Mouse (Mus musculus): ENCODE results near the gene Gabrr1. TPM values are rescaled to one million over a fixed set of nuclear protein-coding genes. Genes with fewer than 3 reads are reported as not detected.
"Not testable (repeated sequence)": the region's sequence is repeated elsewhere in the genome, so short reads cannot be mapped to it uniquely, and the experiment has no call there.

Gene Gabrr1
- 0.17 TPM in 1 of 2 replicates, not detected in the other for polyA plus RNA-seq (2014; fragmentation: Nextera tagmentation; extraction: Ambion mirVana)

DNA sequence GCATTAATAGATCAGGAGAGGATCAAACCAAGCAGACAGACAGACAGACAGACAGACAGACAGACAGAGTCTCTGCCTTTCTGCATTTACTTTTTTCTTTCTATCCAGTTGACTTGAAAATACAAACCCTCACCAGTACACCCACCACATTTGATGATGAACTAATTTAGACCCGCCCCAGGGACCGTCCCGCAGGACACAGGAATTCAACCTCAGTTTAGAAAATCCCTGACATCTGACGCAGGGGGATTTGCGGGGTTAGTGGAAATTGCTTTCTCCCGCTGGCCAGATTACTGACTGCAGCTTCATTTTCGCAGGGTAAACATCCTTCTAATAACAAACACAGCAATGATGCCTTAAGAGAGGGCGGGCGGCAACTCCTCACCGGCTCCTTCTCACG lies at the start of gene Gabrr1:
Gabrr1 (plus strand) TSS at position 301 of the 400 bp plus-strand sequence.
- Histone ChIP-seq H3K4me2 (ENCODE audit: low read depth, low read length) (no peak within 1 kb of the TSS), H3K9me3 (ENCODE audit: control insufficient read depth, low read length) (no peaks in the 10 kb centered on the region), H3K36me3 (ENCODE audit: control insufficient read depth, insufficient read depth, low read length) (no peaks in the 10 kb centered on the region), H3K27me3 (ENCODE audit: control insufficient read depth, insufficient read depth, low read length) (no peaks in the 10 kb centered on the region), H3K4me3 (ENCODE audit: low read depth, low read length) (no peak within 1 kb of the TSS), H3K9ac (replicated peaks; ENCODE audit: low read depth, low read length) (no peak within 1 kb of the TSS), H3K27ac (ENCODE audit: low read depth, low read length) (no peak within 1 kb of the TSS), H3K4me1 (ENCODE audit: control insufficient read depth, insufficient read depth, low read length) (no peaks in the 10 kb centered on the region)
- WGBS, result 87% methylated on average over 11 of the region's 11 CpGs
- ATAC-seq (ENCODE audit: low read depth), result no peak

DNA sequence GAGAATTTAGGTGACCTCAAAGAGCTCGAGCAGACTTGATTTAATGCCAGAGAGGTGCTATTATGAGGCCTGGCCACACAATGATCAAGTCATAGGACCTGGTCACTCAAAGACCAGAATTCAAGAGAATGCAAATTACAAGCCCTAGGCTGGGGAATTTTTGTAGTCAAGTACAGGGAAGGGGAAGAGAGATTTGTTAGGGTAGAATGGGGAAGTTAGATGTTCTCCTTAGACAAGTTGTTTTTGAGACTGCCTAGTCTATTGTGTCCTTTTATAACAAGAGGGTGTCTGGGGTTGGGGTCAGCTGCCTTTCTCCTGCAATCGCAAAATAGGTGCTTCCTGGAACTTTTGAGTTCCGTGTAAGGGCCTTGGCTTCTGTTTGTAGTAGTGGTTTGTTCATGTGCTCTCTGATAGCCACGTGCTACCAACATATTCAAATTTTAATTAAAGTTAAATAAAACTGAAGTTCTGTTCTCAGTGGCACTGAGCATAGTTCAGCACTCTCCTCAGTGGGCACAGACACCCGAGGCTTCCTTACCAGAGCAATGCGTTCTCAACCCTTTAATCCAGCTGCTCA lies 33.1 kb upstream of the Gabrr1 start:
- H3K4me2 ChIP-seq (ENCODE audit: low read depth, low read length), result no peak overlapping the region
- no peak for ATAC-seq (ENCODE audit: low read depth)
- no peaks in the 10 kb centered on the region for H3K36me3 ChIP-seq (ENCODE audit: control insufficient read depth, insufficient read depth, low read length)
- no peaks in the 10 kb centered on the region for H3K9me3 ChIP-seq (ENCODE audit: control insufficient read depth, low read length)
- no peak overlapping the region for H3K27ac ChIP-seq (ENCODE audit: low read depth, low read length)
- no peak overlapping the region for H3K9ac ChIP-seq (replicated peaks; ENCODE audit: low read depth, low read length)
- WGBS, result 82% methylated on average over 6 of the region's 6 CpGs
- no peaks in the 10 kb centered on the region for H3K27me3 ChIP-seq (ENCODE audit: control insufficient read depth, insufficient read depth, low read length)
- H3K4me3 ChIP-seq (ENCODE audit: low read depth, low read length), result no peak overlapping the region
- H3K4me1 ChIP-seq (ENCODE audit: control insufficient read depth, insufficient read depth, low read length), result no peaks in the 10 kb centered on the region

- H3K4me1 ChIP-seq (ENCODE audit: control insufficient read depth, insufficient read depth, low read length), result no peaks in the 10 kb centered on the region
- no peaks in the 10 kb centered on the region for H3K36me3 ChIP-seq (ENCODE audit: control insufficient read depth, insufficient read depth, low read length)
- no peak overlapping the region for H3K4me3 ChIP-seq (ENCODE audit: low read depth, low read length)
- no peak for ATAC-seq (ENCODE audit: low read depth)
- no peak overlapping the region for H3K27ac ChIP-seq (ENCODE audit: low read depth, low read length)
- H3K27me3 ChIP-seq (ENCODE audit: control insufficient read depth, insufficient read depth, low read length), result no peaks in the 10 kb centered on the region
- no peak overlapping the region for H3K4me2 ChIP-seq (ENCODE audit: low read depth, low read length)
- H3K9ac ChIP-seq (replicated peaks; ENCODE audit: low read depth, low read length), result no peak overlapping the region
- 87% methylated on average over 14 of the region's 14 CpGs for WGBS
- H3K9me3 ChIP-seq (ENCODE audit: control insufficient read depth, low read length), result no peaks in the 10 kb centered on the region
These were observed 22.4 kb upstream of the Gabrr1 start for GRCm38 (mm10) chr4:33109720-33110458.

- Histone ChIP-seq H3K27ac (ENCODE audit: low read depth, low read length) (no peak overlapping the region), H3K4me1 (ENCODE audit: control insufficient read depth, insufficient read depth, low read length) (no peaks in the 10 kb centered on the region), H3K9ac (replicated peaks; ENCODE audit: low read depth, low read length) (no peak overlapping the region), H3K36me3 (ENCODE audit: control insufficient read depth, insufficient read depth, low read length) (no peaks in the 10 kb centered on the region), H3K27me3 (ENCODE audit: control insufficient read depth, insufficient read depth, low read length) (no peaks in the 10 kb centered on the region), H3K4me3 (ENCODE audit: low read depth, low read length) (no peak overlapping the region), H3K9me3 (ENCODE audit: control insufficient read depth, low read length) (0 out of 2 replicates have a peak, but pooled peaks cover 3% of the 10 kb centered on the region), H3K4me2 (ENCODE audit: low read depth, low read length) (no peak overlapping the region)
- WGBS, result 79% methylated on average over 7 of the region's 7 CpGs
- no peak for ATAC-seq (ENCODE audit: low read depth)
These were observed 21.5 kb upstream of the Gabrr1 start for GRCm38 (mm10) chr4:33110845-33111244.

- ATAC-seq (ENCODE audit: low read depth), result no peak
- H3K36me3 ChIP-seq (ENCODE audit: control insufficient read depth, insufficient read depth, low read length), result no peaks in the 10 kb centered on the region
- WGBS, result 90% methylated on average over 9 of the region's 9 CpGs
These were observed 21.0 kb upstream of the Gabrr1 start for GRCm38 (mm10) chr4:33111358-33111757.

GRCm38 (mm10) chr4:33112866-33113265 lies 19.5 kb upstream of the Gabrr1 start:
- H3K27ac ChIP-seq (ENCODE audit: low read depth, low read length); H3K4me2 ChIP-seq (ENCODE audit: low read depth, low read length); H3K9me3 ChIP-seq (ENCODE audit: control insufficient read depth, low read length); H3K27me3 ChIP-seq (ENCODE audit: control insufficient read depth, insufficient read depth, low read length); H3K4me3 ChIP-seq (ENCODE audit: low read depth, low read length); H3K9ac ChIP-seq (replicated peaks; ENCODE audit: low read depth, low read length); H3K4me1 ChIP-seq (ENCODE audit: control insufficient read depth, insufficient read depth, low read length); ATAC-seq (ENCODE audit: low read depth); H3K36me3 ChIP-seq (ENCODE audit: control insufficient read depth, insufficient read depth, low read length): not testable (repeated sequence)
- 96% methylated on average over 9 of the region's 14 CpGs for WGBS

More at GRCm38 (mm10) chr4:33111358-33111757, 21.0 kb upstream of the Gabrr1 start:
- Histone ChIP-seq H3K4me2 (ENCODE audit: low read depth, low read length) (no peak overlapping the region), H3K4me3 (ENCODE audit: low read depth, low read length) (no peak overlapping the region), H3K9ac (replicated peaks; ENCODE audit: low read depth, low read length) (no peak overlapping the region), H3K27me3 (ENCODE audit: control insufficient read depth, insufficient read depth, low read length) (no peaks in the 10 kb centered on the region), H3K4me1 (ENCODE audit: control insufficient read depth, insufficient read depth, low read length) (no peaks in the 10 kb centered on the region), H3K9me3 (ENCODE audit: control insufficient read depth, low read length) (0 out of 2 replicates have a peak, but pooled peaks cover 3% of the 10 kb centered on the region), H3K27ac (ENCODE audit: low read depth, low read length) (no peak overlapping the region)

- H3K27me3 ChIP-seq (ENCODE audit: control insufficient read depth, insufficient read depth, low read length); H3K27ac ChIP-seq (ENCODE audit: low read depth, low read length); H3K4me2 ChIP-seq (ENCODE audit: low read depth, low read length); H3K36me3 ChIP-seq (ENCODE audit: control insufficient read depth, insufficient read depth, low read length); H3K9ac ChIP-seq (replicated peaks; ENCODE audit: low read depth, low read length); H3K4me3 ChIP-seq (ENCODE audit: low read depth, low read length); ATAC-seq (ENCODE audit: low read depth); H3K9me3 ChIP-seq (ENCODE audit: control insufficient read depth, low read length); H3K4me1 ChIP-seq (ENCODE audit: control insufficient read depth, insufficient read depth, low read length): not testable (repeated sequence)
- WGBS, result 4% methylated on average over 3 of the region's 3 CpGs
These were observed 13.2 kb upstream of the Gabrr1 start for GRCm38 (mm10) chr4:33119118-33119517.

DNA sequence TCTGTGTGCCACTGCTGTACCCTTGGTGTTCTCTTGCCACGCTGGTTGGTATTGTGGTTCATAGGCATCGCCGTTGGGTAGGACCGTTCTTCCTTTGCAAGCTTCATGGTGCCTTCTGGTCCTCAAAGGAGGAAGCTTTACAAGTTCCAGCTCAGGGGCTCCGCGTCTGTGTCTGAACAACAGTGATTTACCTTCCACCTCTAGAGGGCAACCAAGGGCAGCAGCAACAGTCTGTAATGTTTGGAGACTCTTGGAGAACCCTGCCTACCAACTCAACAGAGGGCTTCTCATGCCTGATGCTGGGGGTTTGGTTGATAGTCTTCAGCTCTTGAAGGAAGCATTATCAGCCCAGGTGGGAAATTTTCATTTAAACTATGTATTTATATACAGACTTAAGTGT lies 7.8 kb upstream of the Gabrr1 start:
- H3K27ac ChIP-seq (ENCODE audit: low read depth, low read length), result no peak overlapping the region
- H3K4me1 ChIP-seq (ENCODE audit: control insufficient read depth, insufficient read depth, low read length), result no peaks in the 10 kb centered on the region
- H3K9me3 ChIP-seq (ENCODE audit: control insufficient read depth, low read length), result no peaks in the 10 kb centered on the region
- no peaks in the 10 kb centered on the region for H3K27me3 ChIP-seq (ENCODE audit: control insufficient read depth, insufficient read depth, low read length)
- no peak overlapping the region for H3K9ac ChIP-seq (replicated peaks; ENCODE audit: low read depth, low read length)
- WGBS, result 84% methylated on average over 6 of the region's 6 CpGs
- no peak overlapping the region for H3K4me3 ChIP-seq (ENCODE audit: low read depth, low read length)
- ATAC-seq (ENCODE audit: low read depth), result no peak
- no peaks in the 10 kb centered on the region for H3K36me3 ChIP-seq (ENCODE audit: control insufficient read depth, insufficient read depth, low read length)
- H3K4me2 ChIP-seq (ENCODE audit: low read depth, low read length), result no peak overlapping the region

DNA sequence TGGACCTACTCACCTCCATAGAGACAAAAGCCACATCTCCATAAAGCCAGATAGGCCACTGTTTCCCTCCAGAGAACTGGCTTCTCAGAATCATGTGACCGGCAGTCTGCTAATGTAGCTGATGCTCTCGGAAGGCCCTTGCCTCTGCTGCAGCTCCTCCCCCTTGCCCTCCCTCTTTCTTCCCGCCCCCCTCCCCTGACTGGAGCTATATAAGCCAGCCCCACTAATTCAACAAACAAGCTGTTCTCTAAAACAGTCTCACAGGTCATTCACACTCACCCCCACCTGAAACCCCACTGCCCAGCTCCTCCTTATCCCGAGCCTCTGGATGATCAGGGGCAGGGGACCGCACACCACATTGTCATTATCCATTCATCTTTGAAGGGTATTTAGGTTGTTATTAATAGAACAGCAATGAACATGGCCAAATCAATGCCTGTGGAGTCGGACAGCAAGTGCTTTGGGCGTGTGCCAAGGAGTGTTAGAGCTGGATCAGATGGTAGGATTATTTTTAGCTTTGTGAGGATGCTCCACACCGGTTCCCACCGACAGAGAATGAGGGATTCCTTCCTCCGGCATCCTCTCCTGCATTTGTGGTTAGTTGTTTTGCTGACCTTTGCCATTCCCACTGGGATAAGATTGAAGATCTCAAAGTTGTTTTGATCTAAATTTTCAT lies 6.8 kb upstream of the Gabrr1 start:
- no peak overlapping the region for H3K4me2 ChIP-seq (ENCODE audit: low read depth, low read length)
- H3K4me3 ChIP-seq (ENCODE audit: low read depth, low read length), result no peak overlapping the region
- no peaks in the 10 kb centered on the region for H3K27me3 ChIP-seq (ENCODE audit: control insufficient read depth, insufficient read depth, low read length)
- H3K4me1 ChIP-seq (ENCODE audit: control insufficient read depth, insufficient read depth, low read length), result no peaks in the 10 kb centered on the region
- no peak for ATAC-seq (ENCODE audit: low read depth)
- H3K36me3 ChIP-seq (ENCODE audit: control insufficient read depth, insufficient read depth, low read length), result no peaks in the 10 kb centered on the region
- no peaks in the 10 kb centered on the region for H3K9me3 ChIP-seq (ENCODE audit: control insufficient read depth, low read length)
- no peak overlapping the region for H3K27ac ChIP-seq (ENCODE audit: low read depth, low read length)
- 72% methylated on average over 10 of the region's 10 CpGs for WGBS
- no peak overlapping the region for H3K9ac ChIP-seq (replicated peaks; ENCODE audit: low read depth, low read length)

All from neural tube, embryonic 14.5 days (tissue).